Mouse (Mus musculus): Measurements from ENCODE around the gene Zcwpw1.
"Not testable (repeated sequence)": the region's sequence is repeated elsewhere in the genome, so short reads cannot be mapped to it uniquely, and the experiment has no call there.

Gene Zcwpw1

DNA sequence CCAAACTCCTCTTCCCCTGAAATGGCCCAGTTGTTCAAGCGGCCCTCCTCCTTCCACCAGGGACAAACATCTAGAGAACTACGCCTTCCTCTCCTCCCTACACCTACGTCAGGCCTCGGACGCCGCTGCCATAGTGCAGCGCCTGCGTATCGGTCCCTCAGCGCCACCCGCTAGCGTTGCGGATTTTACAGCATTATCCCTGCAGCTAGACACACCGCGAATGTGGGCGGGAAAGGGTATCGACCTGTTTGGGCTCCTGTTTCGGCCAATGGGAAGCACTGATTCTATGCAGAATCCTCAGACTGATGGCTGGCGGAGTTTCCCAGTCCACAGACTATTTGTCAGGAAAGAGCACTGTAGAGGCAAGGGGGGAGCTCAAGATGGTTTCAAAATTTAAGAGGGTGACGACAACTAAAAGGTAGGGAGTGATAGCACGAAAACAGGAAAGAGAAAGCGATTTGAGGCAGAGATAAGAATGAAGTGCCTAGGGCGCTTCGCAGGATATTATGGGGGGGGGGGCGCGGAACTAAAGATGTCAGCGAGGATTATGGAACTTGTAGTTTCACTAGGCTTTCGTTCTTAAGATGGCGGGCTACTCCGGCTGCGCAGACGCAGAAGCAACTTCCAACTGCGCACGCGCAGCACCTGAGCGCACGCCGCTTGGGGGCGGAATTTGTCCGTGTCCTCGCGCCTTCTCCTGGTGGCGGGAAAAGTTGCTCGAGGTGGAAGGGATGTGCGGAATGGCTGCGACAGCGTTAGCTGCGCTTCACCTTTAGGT is at the start of gene Zcwpw1, which contains the start of gene Mepce:
TSS of gene Zcwpw1 (plus strand) at position 648 of the 778 bp plus-strand sequence.
TSS of gene Mepce (minus strand) at position 505 of the 778 bp plus-strand sequence.
- peak; percentile 91 to 94 for DNase-seq (ENCODE audit: low spot score in 2 of 2)

DNA sequence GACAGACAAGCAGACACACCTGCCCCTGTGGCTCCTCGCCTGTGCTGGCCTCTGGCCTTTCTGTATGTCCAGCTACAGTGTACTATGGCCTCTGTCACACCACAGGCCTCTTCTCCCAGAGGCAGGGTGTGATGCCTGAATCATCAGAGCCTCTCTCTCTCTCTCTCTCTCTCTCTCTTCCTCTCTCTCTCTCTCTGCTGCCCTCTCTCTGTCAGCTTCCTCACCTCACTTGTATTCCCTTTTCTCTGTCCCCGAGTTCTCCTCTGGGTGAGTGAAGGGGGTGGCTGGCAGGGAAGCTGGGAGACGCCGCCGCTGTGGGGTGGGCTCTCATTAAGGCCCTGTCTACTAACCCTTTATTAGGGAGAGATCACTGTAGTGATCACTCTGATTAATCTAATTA is 49.1 kb upstream of the Zcwpw1 start:
- no peak for DNase-seq (ENCODE audit: low spot score in 2 of 2)

DNA sequence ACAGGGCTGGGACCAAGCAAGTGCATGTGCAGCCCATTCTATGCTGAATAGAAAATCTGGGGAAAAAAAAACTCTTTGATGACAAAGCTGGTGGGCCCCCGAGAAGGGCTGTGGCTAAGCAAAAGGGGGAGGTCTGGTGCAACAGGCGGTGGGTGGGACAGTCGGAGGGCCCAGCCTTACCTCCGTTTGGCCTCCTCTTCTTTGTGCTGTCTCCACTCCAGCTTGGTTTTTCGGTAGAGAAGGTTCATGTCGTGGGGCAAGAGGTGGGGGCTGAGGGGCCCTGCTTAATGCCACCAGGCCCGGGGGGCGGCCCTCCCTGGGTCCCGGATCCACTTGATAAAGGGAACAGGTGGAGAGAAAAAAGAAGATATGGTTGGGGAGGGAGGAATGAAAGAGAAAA is 48.1 kb upstream of the Zcwpw1 start:
- DNase-seq (ENCODE audit: low spot score in 2 of 2) = no peak

DNA sequence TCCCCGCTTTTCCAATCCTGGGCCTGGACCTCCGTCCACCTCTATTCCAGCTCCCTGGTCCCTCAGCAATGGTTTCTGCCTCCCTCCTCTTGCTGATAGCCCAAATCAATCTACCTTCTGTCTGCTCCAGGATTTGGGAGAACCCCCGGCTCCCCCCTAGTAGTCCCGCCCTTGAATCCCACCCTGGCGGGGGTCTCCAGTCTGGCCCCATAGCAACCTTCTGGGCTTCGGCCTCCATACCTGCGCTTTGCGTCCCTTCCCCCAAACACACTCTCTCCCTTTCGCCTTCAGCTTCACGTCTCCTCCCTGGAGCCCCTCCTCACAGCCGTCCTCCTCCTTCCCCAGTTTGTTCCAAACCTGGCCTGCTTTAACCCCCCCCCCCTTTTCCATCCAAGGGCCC is 47.1 kb upstream of the Zcwpw1 start:
- no peak for DNase-seq (ENCODE audit: low spot score in 2 of 2)

DNA sequence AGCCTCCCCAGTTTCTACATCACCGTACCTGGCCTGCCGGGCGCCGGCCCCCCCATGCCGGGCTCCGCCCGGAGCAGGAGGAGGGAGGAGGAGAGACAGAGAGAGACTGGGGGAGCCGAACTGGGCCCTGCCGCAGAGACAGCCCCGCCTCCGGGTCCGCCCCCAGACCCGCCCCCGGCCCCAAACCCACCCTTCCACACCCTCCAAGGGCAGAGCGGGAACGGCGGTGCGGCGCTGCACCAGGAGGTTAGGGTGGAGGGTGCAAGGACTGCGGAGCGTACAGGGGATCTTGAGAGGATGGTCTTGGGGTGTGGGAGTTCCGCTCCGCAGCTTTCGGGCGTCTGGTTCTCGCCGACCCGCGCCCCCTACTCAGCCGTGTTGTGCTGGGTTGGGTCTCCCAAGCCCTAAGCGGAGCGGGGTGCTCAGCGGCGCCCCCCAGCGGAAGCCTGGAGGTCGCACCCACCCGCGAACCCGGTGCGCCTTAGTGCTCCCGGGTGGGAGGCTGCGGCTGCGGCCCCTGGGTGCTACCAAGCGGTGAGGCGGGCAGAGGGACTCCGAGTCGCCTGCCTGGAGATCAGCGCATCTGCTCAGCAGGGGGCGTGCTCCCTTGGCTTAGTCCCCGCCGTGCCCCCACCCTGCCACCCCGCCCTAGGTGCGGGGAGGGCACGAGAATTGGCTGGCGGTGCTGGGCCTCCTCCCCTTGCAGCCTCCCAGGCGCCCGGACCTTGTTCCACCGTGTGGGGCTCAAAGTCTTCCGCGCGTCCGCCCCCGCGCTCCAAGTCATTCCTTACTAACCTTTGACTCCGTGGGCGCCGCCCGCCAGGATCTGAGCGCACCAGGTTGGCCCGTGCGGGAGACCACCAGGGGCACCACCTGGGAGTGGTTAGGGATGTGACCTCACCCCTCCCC is 46.3 kb upstream of the Zcwpw1 start, which contains the start of gene Nyap1:
TSS of gene Nyap1 (minus strand) at position 585 of the 909 bp plus-strand sequence.
- peak; percentile 69 to 77 for DNase-seq (ENCODE audit: low spot score in 2 of 2)

DNA sequence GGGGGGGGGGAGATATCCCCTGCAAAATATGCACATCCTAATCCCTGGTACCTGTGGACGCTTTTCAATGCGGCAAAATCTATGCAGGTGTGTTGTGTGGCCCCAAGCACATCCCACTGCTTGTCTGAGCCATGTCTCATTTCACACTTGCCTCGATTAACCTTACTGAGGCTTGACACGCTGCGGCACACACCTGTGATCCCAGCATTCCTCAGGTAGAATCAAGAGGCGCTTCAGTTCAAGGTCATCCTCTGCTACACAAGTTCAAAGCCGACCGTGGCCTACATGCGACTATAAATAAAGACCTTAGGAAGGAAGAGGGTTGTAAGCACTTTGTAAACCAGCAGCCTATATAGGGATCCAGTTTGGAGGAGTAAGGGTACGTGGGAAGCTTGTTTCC is 45.5 kb upstream of the Zcwpw1 start:
- no peak for DNase-seq (ENCODE audit: low spot score in 2 of 2)

GRCm38 (mm10) chr5:137742836-137743235 is 44.8 kb upstream of the Zcwpw1 start:
- no peak for DNase-seq (ENCODE audit: low spot score in 2 of 2)

GRCm38 (mm10) chr5:137744197-137744596 is 43.4 kb upstream of the Zcwpw1 start:
- no peak for DNase-seq (ENCODE audit: low spot score in 2 of 2)

DNA sequence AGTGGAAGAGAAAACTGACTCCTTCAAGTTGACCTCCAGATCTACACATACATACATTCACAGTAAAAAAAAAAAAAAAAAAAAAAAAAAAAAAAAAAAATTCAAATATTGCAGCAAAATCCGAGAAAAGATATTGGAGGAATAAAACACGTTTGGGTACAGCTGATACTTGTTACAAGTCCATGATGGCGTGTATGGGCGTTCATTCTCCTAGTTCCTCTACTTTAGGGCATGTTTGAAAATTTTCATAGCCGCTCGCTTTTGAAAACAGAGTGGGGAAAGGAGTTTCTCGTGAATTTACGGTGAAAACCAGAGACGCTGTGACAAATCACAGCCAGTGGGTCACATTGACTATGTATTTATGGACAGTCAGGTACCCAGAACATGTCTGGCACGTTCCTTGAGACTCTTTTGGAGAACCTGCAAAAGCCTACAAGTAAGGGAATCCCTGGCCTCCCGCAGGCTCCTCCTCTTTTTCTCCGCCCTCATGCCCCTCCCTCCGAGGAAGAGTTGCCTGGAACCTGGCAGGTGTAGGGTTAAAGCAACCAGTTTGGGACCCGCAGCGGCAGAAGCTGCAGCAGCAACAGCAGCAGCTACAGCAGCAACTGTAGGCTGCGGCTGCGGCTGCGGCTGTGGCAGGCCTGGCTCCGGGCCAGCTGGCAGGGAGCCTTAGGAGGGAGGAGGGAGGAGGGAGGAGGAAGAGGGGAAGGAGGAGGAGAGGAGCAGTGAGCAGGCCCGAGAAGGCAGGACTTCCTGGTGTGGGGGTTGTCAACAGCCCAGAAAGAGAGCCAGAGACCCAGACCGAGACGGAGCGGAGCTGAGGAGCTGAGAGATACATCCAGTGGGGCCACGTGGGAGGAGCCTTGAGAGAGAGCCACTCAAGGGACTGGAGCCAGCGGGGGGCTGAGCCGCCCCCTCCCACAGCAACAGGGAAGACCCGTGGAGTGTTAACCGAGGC is 42.1 kb upstream of the Zcwpw1 start, which contains the start of gene Tsc22d4:
TSS of gene Tsc22d4 (plus strand) at position 517 of the 958 bp plus-strand sequence.
- DNase-seq (ENCODE audit: low spot score in 2 of 2) = peak; percentile 83 to 85

DNA sequence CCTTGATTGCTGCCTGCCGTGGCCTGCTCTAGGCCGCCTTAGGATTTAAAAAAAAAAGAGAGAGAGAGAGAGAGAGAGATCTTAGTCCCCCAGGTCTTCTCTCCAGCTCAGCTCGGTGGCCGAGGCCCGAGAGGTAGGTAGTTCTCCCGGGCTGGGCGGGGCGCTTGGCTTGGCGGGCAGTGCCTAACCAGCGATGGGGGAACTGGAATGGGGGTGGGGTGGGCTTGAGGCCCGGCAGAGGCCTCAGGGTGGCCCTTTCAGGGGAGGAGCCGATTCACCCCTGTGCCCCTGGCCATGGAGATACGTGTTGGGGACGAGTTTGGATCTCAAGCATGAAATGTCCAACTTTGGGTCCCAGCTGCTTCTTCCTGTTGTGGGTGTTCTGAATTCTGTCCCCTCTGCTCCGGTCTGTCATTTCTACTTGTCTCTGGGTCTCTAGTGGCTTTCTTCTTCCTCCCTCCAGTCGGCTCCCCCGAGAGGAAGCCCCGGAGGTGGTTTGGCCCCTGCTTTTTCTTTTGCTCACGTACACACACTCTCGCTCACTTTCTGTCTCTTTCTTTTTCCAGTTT is 41.2 kb upstream of the Zcwpw1 start:
- peak; percentile 47 to 49 for DNase-seq (ENCODE audit: low spot score in 2 of 2)

DNA sequence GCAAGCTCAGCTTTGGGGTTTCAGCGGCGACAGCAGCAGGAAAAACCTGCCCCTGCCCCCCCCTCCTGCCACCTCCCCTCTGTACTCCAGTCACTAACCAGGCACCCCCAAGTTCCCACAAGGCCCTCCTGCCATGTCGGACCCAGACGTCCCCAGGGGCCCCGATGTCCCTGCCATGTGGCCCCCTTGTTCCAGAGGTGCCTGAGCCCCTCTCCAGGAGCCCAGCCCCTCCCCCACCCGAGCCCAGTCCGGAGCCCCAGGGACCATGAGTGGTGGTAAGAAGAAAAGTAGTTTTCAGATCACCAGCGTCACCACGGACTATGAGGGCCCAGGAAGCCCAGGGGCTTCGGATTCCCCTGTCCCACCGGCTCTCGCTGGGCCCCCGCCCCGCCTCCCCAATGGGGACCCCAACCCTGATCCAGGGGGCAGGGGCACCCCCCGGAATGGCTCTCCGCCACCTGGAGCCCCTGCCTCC is 40.7 kb upstream of the Zcwpw1 start:
- no peak for DNase-seq (ENCODE audit: low spot score in 2 of 2)

DNA sequence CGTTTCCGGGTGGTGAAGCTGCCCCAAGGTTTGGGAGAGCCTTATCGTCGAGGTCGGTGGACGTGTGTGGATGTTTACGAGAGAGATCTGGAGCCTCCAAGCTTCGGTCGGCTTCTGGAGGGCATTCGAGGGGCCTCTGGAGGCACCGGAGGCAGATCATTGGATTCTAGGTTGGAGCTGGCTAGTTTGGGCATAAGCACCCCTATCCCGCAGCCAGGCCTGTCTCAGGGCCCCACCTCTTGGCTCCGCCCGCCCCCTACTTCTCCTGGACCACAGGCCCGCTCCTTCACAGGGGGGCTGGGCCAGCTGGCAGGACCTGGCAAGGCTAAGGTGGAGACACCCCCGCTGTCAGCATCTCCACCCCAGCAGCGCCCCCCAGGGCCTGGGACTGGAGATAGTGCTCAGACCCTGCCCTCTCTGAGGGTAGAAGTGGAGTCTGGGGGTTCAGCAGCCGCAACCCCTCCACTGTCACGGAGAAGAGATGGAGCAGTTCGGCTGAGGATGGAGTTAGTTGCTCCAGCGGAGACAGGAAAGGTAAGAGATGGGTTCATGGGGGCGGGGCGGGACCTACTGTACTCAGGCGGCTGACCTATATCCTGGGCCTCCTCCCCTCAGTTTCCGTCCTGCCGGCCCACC is 40.2 kb upstream of the Zcwpw1 start:
- peak; percentile 35 to 36 for DNase-seq (ENCODE audit: low spot score in 2 of 2)

DNA sequence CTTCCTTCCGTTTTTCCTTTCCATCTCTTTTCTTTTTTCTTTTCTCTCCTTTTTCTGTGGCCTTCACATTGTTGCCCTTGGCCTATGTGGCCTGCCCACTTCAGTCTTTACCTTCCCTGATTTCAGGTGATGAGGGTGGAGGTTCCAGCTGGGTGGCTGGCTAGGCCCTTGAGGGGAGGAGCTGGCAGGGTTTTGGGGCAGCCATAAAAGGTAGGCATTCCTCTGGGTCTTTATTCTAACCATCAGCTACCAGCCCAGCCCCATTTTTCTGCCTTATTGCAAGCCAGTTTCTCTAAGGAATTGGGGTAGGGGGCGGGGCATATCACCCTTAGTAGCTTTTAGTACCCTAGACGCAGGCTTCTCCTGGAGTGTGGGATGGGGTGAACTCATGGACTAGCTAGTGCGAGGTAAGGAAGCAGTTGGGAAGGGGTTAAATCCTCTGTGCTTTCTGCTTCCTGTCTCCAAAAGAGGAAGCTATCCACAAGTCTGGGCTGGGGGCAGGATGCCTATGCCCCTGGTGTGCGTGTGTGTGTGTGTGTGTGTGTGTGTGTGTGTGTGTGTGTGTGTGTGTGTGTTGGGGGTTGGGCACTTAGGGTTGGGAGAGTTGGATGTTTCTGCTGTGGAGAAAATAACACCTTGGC is 39.3 kb upstream of the Zcwpw1 start:
- peak in 1 of 2 experiments; percentile 47 for DNase-seq (ENCODE audit: low spot score in 2 of 2)

- no peak for DNase-seq (ENCODE audit: low spot score in 2 of 2)
Observed at GRCm38 (mm10) chr5:137749196-137749836, 38.3 kb upstream of the Zcwpw1 start.

DNA sequence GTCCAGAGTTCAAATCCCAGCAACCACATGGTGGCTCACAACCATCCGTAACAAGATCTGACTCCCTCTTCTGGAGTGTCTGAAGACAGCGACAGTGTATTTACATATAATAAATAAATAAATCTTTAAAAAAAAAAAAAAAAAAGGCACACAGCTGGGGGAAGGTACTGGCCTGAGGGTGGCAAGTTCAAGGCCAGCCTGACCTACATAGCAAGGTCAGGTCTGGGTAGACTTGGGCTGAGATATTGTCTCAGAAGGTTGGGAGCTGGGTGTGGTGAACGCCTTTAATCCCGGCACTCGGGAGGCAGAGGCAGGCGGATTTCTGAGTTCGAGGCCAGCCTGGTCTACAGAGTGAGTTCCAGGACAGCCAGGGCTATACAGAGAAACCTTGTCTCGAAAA is 37.4 kb upstream of the Zcwpw1 start:
- DNase-seq (ENCODE audit: low spot score in 2 of 2) = not testable (repeated sequence)

- no peak for DNase-seq (ENCODE audit: low spot score in 2 of 2)
Observed at GRCm38 (mm10) chr5:137751221-137751887, 36.2 kb upstream of the Zcwpw1 start.

GRCm38 (mm10) chr5:137751988-137752387 is 35.6 kb upstream of the Zcwpw1 start:
- DNase-seq (ENCODE audit: low spot score in 2 of 2) = no peak

- DNase-seq (ENCODE audit: low spot score in 2 of 2) = no peak
Observed at GRCm38 (mm10) chr5:137753111-137753832, 34.3 kb upstream of the Zcwpw1 start.

Data from natural killer cell, adult 2 months (primary cell).